Mouse (Mus musculus): Measurements from ENCODE around the gene Crb3.

GRCm38 (mm10) chr17:57047406-57047805 is 11.5 kb upstream of the Crb3 start:
- TF ChIP-seq CTCF (IDR thresholded peaks at IDR 0.05; ENCODE audit: low read depth, low read length) (no peak), EP300 (IDR thresholded peaks at IDR 0.05; ENCODE audit: insufficient read depth, low read depth, low read length) (no peak)

All from ES-Bruce4 (cell line).